Mouse (Mus musculus) left cerebral cortex, adult 11 months (tissue): ENCODE results near the gene Fam204a.

Source experiments
- DNase-seq: peaks from one replicate; pipeline ENCODE4 v3.0.0; 2022; ENCODE audit warnings: low spot score

Fam204a gene

GRCm38 (mm10) chr19:60160611-60161274 lies 65.8 kb downstream of the Fam204a start:
- DNase-seq = no peak

GRCm38 (mm10) chr19:60159827-60160226 lies 66.7 kb downstream of the Fam204a start:
- DNase-seq = no peak

DNA sequence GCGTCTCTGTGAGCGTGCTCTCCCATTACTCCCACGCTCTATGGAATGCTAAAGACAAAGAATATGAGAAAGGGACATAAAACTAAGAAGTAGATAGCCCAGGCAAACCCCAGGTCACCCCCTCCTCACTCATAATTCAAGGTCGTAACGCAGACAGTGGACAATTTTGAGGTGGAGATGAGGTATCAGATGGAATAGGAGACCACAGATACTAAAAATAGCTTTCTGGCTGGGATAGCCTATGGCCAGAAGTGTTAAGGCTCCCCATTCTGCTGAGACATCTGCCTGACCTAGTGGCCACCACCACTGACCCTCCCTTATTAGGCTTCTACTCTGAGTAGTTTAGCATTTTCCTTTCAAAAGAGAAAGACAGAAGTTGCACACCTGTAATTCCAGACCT lies 71.2 kb downstream of the Fam204a start:
- DNase-seq = no peak

DNA sequence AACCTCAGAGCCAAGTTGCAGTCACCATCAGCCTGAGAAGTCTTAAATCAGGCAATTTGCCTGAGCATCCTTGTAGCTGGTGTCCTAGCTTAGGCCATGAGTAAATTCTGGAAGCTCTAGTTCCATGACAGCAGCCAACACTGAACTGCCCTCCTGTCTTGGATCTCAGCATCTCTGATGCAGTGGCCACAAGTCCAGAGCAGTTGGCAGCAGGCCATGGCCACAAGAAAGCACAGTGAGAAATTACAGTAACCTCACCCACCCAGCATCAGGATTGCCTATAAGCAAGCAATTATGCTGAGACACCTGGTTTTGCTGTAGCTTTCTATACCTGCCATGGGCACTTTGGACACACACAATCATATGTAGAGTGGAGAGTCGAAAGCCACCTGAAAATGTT lies 73.4 kb downstream of the Fam204a start:
- no peak for DNase-seq

- no peak for DNase-seq
These were observed 76.4 kb downstream of the Fam204a start for GRCm38 (mm10) chr19:60150056-60150455.

DNA sequence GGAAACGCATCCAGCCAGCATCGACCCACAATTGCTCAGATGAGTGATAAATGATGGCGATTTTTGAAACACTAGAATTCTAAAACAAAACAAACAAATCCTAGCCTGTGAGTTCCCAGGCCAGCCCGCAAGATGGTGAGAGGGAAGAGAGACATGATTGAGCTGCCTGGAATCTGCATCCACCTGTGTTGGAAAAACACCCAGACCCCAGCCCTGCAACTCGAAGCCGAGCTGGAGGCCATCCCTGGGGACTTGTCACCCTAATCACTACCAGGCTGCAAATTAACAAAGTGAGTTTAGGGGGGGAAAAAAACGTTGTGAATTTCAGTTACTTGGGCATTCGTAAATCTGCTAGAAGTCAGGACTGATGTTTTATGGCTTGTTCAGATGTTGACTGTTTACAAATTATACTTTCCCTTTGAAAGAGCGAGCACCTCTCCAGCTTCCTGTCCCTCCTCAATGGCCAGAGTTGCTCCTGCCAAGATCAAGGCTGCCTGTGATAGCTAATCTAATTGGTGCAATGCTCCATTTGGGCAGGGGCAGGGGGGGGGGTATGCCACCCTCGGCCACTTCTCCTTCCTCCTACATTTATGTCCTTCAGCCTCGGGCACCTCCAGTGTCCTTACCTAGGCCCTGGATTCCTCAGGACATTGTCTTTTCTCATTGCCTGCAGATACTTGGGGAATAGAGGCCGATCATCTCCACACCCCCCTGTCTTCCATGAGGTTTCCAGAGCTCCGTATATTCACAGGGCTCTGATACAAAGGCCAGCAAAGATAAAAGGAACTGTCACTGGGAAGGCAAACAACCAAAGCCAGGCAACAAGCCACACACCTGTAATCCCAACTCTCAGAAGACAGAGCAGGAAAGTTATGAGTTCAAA lies 77.2 kb downstream of the Fam204a start:
- DNase-seq = no peak
